Comparison of ENCODE assay signal across 30 mouse cellular contexts in the genomic region with DNA sequence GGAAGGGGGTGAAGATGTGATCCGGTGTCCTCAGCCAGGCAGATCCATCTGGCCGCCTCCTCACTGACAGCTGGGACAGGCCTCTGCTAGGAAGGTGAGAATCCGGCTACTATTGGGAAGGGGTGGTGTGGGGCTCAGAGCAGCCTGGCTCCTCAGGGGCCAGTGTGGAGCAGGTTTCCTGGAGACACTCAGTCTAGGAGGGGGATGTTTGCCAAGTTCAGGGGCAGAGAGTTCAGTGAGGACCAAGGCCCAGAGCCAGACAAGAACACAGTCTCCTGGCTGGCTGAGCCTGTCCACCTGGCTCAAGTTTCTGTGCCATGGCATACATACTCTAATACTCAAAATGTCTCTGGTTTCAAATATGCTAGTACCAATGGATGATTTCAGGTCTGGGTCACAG. TPM values are rescaled to one million over a fixed set of nuclear protein-coding genes. Genes with fewer than 3 reads are reported as not detected.
DNase-seq lines count a peak whose midpoint lies in the region; ATAC-seq and TF ChIP-seq lines count a peak whose summit lies in the region.
"Had no signal": no experiment of that assay in that cellular context is flagged by ENCODE, and none has a peak within 500 bp of the region (broad histone marks: within the 10 kb centered on the region; RNA-seq: fewer than 3 reads in every experiment).

No protein-coding gene starts in this region.

- no peak overlapping the region for H3K9ac ChIP-seq in kidney, embryonic 16.5 days (replicated peaks; ENCODE audit: low read length)
- H3K9ac ChIP-seq: heart, embryonic 13.5 days; hindbrain, embryonic 14.5 days; kidney, embryonic 15.5 days; limb, embryonic 13.5 days; liver, embryonic 13.5 days; midbrain, embryonic 15.5 days had no signal

- H3K27me3 ChIP-seq in kidney, adult 2 months (replicated peaks; ENCODE audit: control insufficient read depth, insufficient read depth, low read length): no peaks in the 10 kb centered on the region
- H3K27me3 ChIP-seq in kidney, embryonic 16.5 days (ENCODE audit: insufficient read depth, low read length): no peaks in the 10 kb centered on the region
- H3K27me3 ChIP-seq: kidney, embryonic 15.5 days; limb, embryonic 13.5 days; liver, embryonic 13.5 days; midbrain, embryonic 15.5 days had no signal

- no peak overlapping the region for H3K4me3 ChIP-seq in kidney, adult 2 months (ENCODE audit: insufficient read depth, low read depth, low read length)
- H3K4me3 ChIP-seq in kidney, embryonic 16.5 days (ENCODE audit: low read length): no peak overlapping the region
- H3K4me3 ChIP-seq: erythroblast, embryonic 14.5 days; heart, embryonic 13.5 days; kidney, embryonic 15.5 days; layer of hippocampus, adult 2 months; limb, embryonic 13.5 days; liver, embryonic 13.5 days; midbrain, embryonic 10.5 days; midbrain, embryonic 15.5 days had no signal

- no peaks in the 10 kb centered on the region; the same call in 1 of the 2 replicates for H3K36me3 ChIP-seq in kidney, adult 2 months (ENCODE audit: control insufficient read depth, insufficient read depth, low read length)
- H3K36me3 ChIP-seq in kidney, embryonic 16.5 days (ENCODE audit: insufficient read depth, low read length): 0 out of 2 replicates have a peak, but pooled peaks cover 3% of the 10 kb centered on the region
- H3K36me3 ChIP-seq: G1E; heart, embryonic 13.5 days; midbrain, embryonic 10.5 days; midbrain, embryonic 15.5 days had no signal

- DNase-seq in cerebellum, adult 11 months: no peak
- DNase-seq in kidney, adult 2 months: peak; percentile 41
- DNase-seq in cerebellum, postnatal 10 days: peak; percentile 62 to 68
- no peak for DNase-seq in adrenal gland, adult 8-10 months
- no peak for DNase-seq in neural tube, embryonic 10.5 days (ENCODE audit: extremely low spot score, low spot score)
- DNase-seq in lung, postnatal 36 days: no peak
- DNase-seq: adrenal gland, postnatal 10 days; heart, postnatal 10 days; kidney, adult 11 months; kidney, postnatal 36 days; liver, embryonic 13.5 days; lung, adult 18-20 months; right cerebral cortex, adult 18-20 months; thymus, adult 18-20 months; thymus, postnatal 25 days had no signal

- 77% methylated on average over 3 of the region's 3 CpGs for WGBS in kidney, adult 2 months
- 63% methylated on average over 3 of the region's 3 CpGs for WGBS in kidney, embryonic 16.5 days

- no peak overlapping the region for H3K27ac ChIP-seq in kidney, adult 2 months (ENCODE audit: insufficient read depth, low read depth, low read length)
- H3K27ac ChIP-seq in kidney, embryonic 16.5 days (ENCODE audit: low read length): no peak overlapping the region
- H3K27ac ChIP-seq: heart, embryonic 13.5 days; hindbrain, embryonic 14.5 days; kidney, embryonic 15.5 days; layer of hippocampus, adult 2 months; limb, embryonic 13.5 days; liver, embryonic 13.5 days; macrophage; midbrain, embryonic 10.5 days; midbrain, embryonic 15.5 days; stomach, postnatal 0 days had no signal

- H3K4me1 ChIP-seq in kidney, adult 2 months (ENCODE audit: control insufficient read depth, insufficient read depth, low read length): peaks cover 5% of the 10 kb centered on the region; the same call in 1 of the 2 replicates
- no peaks in the 10 kb centered on the region for H3K4me1 ChIP-seq in kidney, embryonic 16.5 days (ENCODE audit: insufficient read depth, low read length)
- H3K4me1 ChIP-seq: midbrain, embryonic 15.5 days had no signal

- no peak for TF ChIP-seq CTCF in kidney, adult 2 months (conservative IDR thresholded peaks at IDR 0.05; ENCODE audit: insufficient read depth, insufficient read length, low read depth, low read length)

- H3K4me2 ChIP-seq in kidney, embryonic 16.5 days (replicated peaks; ENCODE audit: low read depth, low read length): no peak overlapping the region
- H3K4me2 ChIP-seq: heart, embryonic 13.5 days; hindbrain, embryonic 14.5 days; kidney, embryonic 15.5 days; limb, embryonic 13.5 days; liver, embryonic 13.5 days; midbrain, embryonic 15.5 days had no signal

- H3K9me3 ChIP-seq in kidney, embryonic 16.5 days (ENCODE audit: low read length): no peaks in the 10 kb centered on the region
- H3K9me3 ChIP-seq: G1E; heart, embryonic 13.5 days; kidney, embryonic 15.5 days; limb, embryonic 13.5 days; liver, embryonic 13.5 days; midbrain, embryonic 10.5 days; midbrain, embryonic 15.5 days had no signal

- 0 out of 2 replicates have a peak, but pooled peaks have one; percentile 12 for ATAC-seq in cerebellum, adult (ENCODE audit: insufficient number of reproducible peaks, low FRiP score, low TSS enrichment)
- no peak for ATAC-seq in kidney, embryonic 16.5 days (ENCODE audit: low FRiP score, low TSS enrichment)
- ATAC-seq: forebrain, embryonic 16.5 days; lung, postnatal 0 days; midbrain, embryonic 15.5 days had no signal

- no peak for TF ChIP-seq POLR2A in kidney, adult 2 months (IDR thresholded peaks at IDR 0.05; ENCODE audit: low read depth, low read length)

RNA-seq across cellular contexts. Expression of a gene that starts 10.5 kb away (rescaled TPM):
- polyA plus RNA-seq in kidney, adult 2 months (2012; rRNA removed): 68.7 and 69.7 TPM in 2 replicates
- polyA plus RNA-seq in kidney, embryonic 16.5 days (2015; fragmentation: Nextera tagmentation; extraction: Ambion mirVana): 106 and 112 TPM in 2 replicates
- 10 to 100 TPM; 34.8 to 67.7 (median 49.6) TPM for total RNA-seq in adrenal gland, adult 8-10 months (2022)

RNA-seq across cellular contexts. Expression of a gene that starts 20.5 kb away (rescaled TPM):
- polyA plus RNA-seq in kidney, adult 2 months (2012; rRNA removed): 467 and 503 TPM in 2 replicates
- polyA plus RNA-seq in kidney, embryonic 16.5 days (2015; fragmentation: Nextera tagmentation; extraction: Ambion mirVana): 57.7 and 66.8 TPM in 2 replicates
- total RNA-seq in adrenal gland, adult 8-10 months (2022): 100 to 1,000 TPM in 2 of 4 experiments, 10 to 100 TPM in 2; 39.3 to 195 (median 109) TPM
- total RNA-seq: G1E had no signal

RNA-seq across cellular contexts. Expression of a gene that starts 35.4 kb away (rescaled TPM):
- 12.3 and 19.4 TPM in 2 replicates for polyA plus RNA-seq in kidney, adult 2 months (2012; rRNA removed)
- 23.7 TPM in 2 replicates for polyA plus RNA-seq in kidney, embryonic 16.5 days (2015; fragmentation: Nextera tagmentation; extraction: Ambion mirVana)
- total RNA-seq in adrenal gland, adult 8-10 months (2022): 10 to 100 TPM; 20.8 to 49.8 (median 33.4) TPM

Comparison
In these comparisons a context has a peak if more than half of its experiments do, and no peak if none do; other contexts are left out.
1. DNase-seq: peak in kidney, adult 2 months (single experiment) and cerebellum, postnatal 10 days (2 of 2); none in cerebellum, adult 11 months (single experiment), adrenal gland, adult 8-10 months (single experiment), neural tube, embryonic 10.5 days (single experiment) and lung, postnatal 36 days (single experiment).